Mouse (Mus musculus) ES-CJ7 (cell line): ENCODE measurements around the gene Olfr1028.

Experiments used
- DNase-seq: peaks from one replicate; pipeline ENCODE4 v3.0.0; 2011; ENCODE audit warnings: low read depth, low spot score

Gene Olfr1028

GRCm38 (mm10) chr2:85950137-85950536, at the start of gene Olfr1028:
Gene Olfr1028 (plus strand): TSS chr2:85950437.
- no peak for DNase-seq

- no peak for DNase-seq
Observed at GRCm38 (mm10) chr2:85904952-85905351, 45.3 kb upstream of the Olfr1028 start, which contains the start of gene Olfr1024. Gene Olfr1024 (minus strand): TSS chr2:85905052.

GRCm38 (mm10) chr2:85913197-85913596, 37.0 kb upstream of the Olfr1028 start:
- DNase-seq, result no peak

GRCm38 (mm10) chr2:85914893-85915292, 35.3 kb upstream of the Olfr1028 start, which contains the start of gene Olfr1025-ps1:
Gene Olfr1025-ps1 (plus strand): TSS chr2:85915193.
- no peak for DNase-seq

- DNase-seq, result no peak
Observed at GRCm38 (mm10) chr2:85921258-85921657, 29.0 kb upstream of the Olfr1028 start, which contains the start of gene Olfr1026. Gene Olfr1026 (plus strand): TSS chr2:85921558.

GRCm38 (mm10) chr2:85973595-85973994, 23.4 kb downstream of the Olfr1028 start, which contains the start of gene Olfr1029:
Gene Olfr1029 (plus strand): TSS chr2:85973895.
- no peak for DNase-seq

- DNase-seq, result no peak
Observed at GRCm38 (mm10) chr2:85978976-85979375, 28.7 kb downstream of the Olfr1028 start, which contains the start of gene Olfr1030. Gene Olfr1030 (plus strand): TSS chr2:85979276.

GRCm38 (mm10) chr2:85990004-85990403, 39.8 kb downstream of the Olfr1028 start, which contains the start of gene Olfr1031:
Gene Olfr1031 (plus strand): TSS chr2:85990304.
- no peak for DNase-seq
